Mouse (Mus musculus) CH12.LX (cell line): ENCODE data around the gene Bicdl2. TPM values are rescaled to one million over a fixed set of nuclear protein-coding genes. Genes with fewer than 3 reads are reported as not detected.

ENCODE experiments used
- DNase-seq: peaks from one replicate; pipeline ENCODE4 v3.0.0-alpha.2; 2013; ENCODE audit errors: extremely low read depth
- H3K27ac ChIP-seq: 2 replicates; pipeline ENCODE4 v1.5.1; 2012; ENCODE audit warnings: low read depth, mild to moderate bottlenecking, control low read depth, moderate library complexity; ENCODE audit not compliant: insufficient read depth
- H3K27me3 ChIP-seq: replicated peaks from 2 replicates; pipeline ENCODE3; 2012; ENCODE audit warnings: inconsistent platforms
- H3K36me3 ChIP-seq, 2 experiments: replicated peaks in 1 of 2; 2 replicates each; pipeline versions ENCODE3 to v1.6.1; 2012; ENCODE audit warnings: inconsistent platforms in 1 of 2, low read length in 1 of 2, mild to moderate bottlenecking in 1 of 2, mixed read lengths in 1 of 2, moderate library complexity in 1 of 2; ENCODE audit not compliant: control insufficient read depth in 1 of 2, insufficient read depth in 1 of 2
- H3K4me1 ChIP-seq, 2 experiments: 2 replicates each; pipeline ENCODE4 v1.6.1; 2012; ENCODE audit warnings: inconsistent platforms in 1 of 2, moderate library complexity in 1 of 2; ENCODE audit not compliant: insufficient read depth in 2 of 2, control insufficient read depth in 1 of 2
- H3K4me2 ChIP-seq: 2 replicates; pipeline ENCODE4 v1.6.1; 2012; ENCODE audit warnings: low read depth, mild to moderate bottlenecking, control low read depth; ENCODE audit not compliant: poor library complexity, insufficient read depth, severe bottlenecking
- H3K4me3 ChIP-seq, 3 experiments: fragments of 150-350 bp in 1 of 3; sonication (generic) in 1 of 3; replicated peaks in 1 of 3; 2 replicates each; pipeline versions ENCODE3 to v1.5.1; 2011 to 2012; ENCODE audit warnings: low read depth in 2 of 3, low read length in 2 of 3, mild to moderate bottlenecking in 2 of 3, moderate library complexity in 2 of 3, control low read depth in 1 of 3, improper control_type of control experiment in 1 of 3, inconsistent platforms in 1 of 3, mixed read lengths in 1 of 3; ENCODE audit not compliant: poor library complexity in 1 of 3
- H3K79me2 ChIP-seq: replicated peaks from 2 replicates; pipeline ENCODE4 v1.6.1; 2012; ENCODE audit warnings: mild to moderate bottlenecking, moderate library complexity; ENCODE audit not compliant: control insufficient read depth, poor library complexity, insufficient read depth, severe bottlenecking; ENCODE audit errors: extremely low read depth
- H3K9ac ChIP-seq: 2 replicates; pipeline ENCODE4 v1.6.1; 2012; ENCODE audit warnings: low read depth, mild to moderate bottlenecking, control low read depth, moderate library complexity; ENCODE audit not compliant: insufficient read depth
- H3K9me3 ChIP-seq: replicated peaks from 2 replicates; pipeline ENCODE3; 2012; ENCODE audit warnings: low read length, inconsistent platforms, mixed read lengths
- BHLHE40 ChIP-seq: IDR thresholded peaks from 2 replicates; pipeline ENCODE4 v1.6.1; 2011; ENCODE audit warnings: mild to moderate bottlenecking, low read depth, low read length, improper control_type of control experiment
- CHD1 ChIP-seq: IDR thresholded peaks from 2 replicates; pipeline ENCODE4 v1.6.1; 2012; ENCODE audit warnings: low read depth, low read length, improper control_type of control experiment, inconsistent platforms
- E2F4 ChIP-seq: IDR thresholded peaks from 2 replicates; pipeline ENCODE4 v1.6.1; 2011; ENCODE audit warnings: low read depth, low read length, improper control_type of control experiment; ENCODE audit not compliant: insufficient replicate concordance
- ELF1 ChIP-seq: IDR thresholded peaks from 2 replicates; pipeline ENCODE4 v1.6.1; 2014; ENCODE audit warnings: low read depth, mild to moderate bottlenecking, inconsistent platforms, low read length, improper control_type of control experiment
- EP300 ChIP-seq: IDR thresholded peaks from 2 replicates; pipeline ENCODE4 v1.6.1; 2011; ENCODE audit warnings: low read length, improper control_type of control experiment
- HCFC1 ChIP-seq: IDR thresholded peaks from 2 replicates; pipeline ENCODE4 v1.6.1; 2012; ENCODE audit warnings: low read depth, mild to moderate bottlenecking, inconsistent platforms, low read length, improper control_type of control experiment
- IRF4 ChIP-seq: IDR thresholded peaks from 2 replicates; pipeline ENCODE4 v1.6.1; 2014; ENCODE audit warnings: low read depth, mild to moderate bottlenecking, inconsistent platforms, low read length, improper control_type of control experiment
- JUN ChIP-seq: IDR thresholded peaks from 2 replicates; pipeline ENCODE4 v1.6.1; 2011; ENCODE audit warnings: low read depth, mild to moderate bottlenecking, low read length, improper control_type of control experiment, moderate library complexity; ENCODE audit not compliant: insufficient read depth
- MAX ChIP-seq: IDR thresholded peaks from 2 replicates; pipeline ENCODE4 v1.6.1; 2011; ENCODE audit warnings: low read length, improper control_type of control experiment
- MAZ ChIP-seq: IDR thresholded peaks from 2 replicates; pipeline ENCODE4 v1.6.1; 2012; ENCODE audit warnings: low read depth, mild to moderate bottlenecking, inconsistent platforms, low read length, improper control_type of control experiment, moderate library complexity
- MYC ChIP-seq: IDR thresholded peaks from 2 replicates; pipeline ENCODE4 v1.6.1; 2011; ENCODE audit warnings: low read depth, mild to moderate bottlenecking, improper control_type of control experiment, low read length
- NELFE ChIP-seq: IDR thresholded peaks from 2 replicates; pipeline ENCODE4 v1.6.1; 2011; ENCODE audit warnings: low read depth, low read length, improper control_type of control experiment
- NRF1 ChIP-seq: IDR thresholded peaks from 2 replicates; pipeline ENCODE4 v1.6.1; 2014; ENCODE audit warnings: low read depth, mild to moderate bottlenecking, inconsistent platforms, low read length, improper control_type of control experiment, moderate library complexity
- POLR2AphosphoS2 ChIP-seq: IDR thresholded peaks from 2 replicates; pipeline ENCODE4 v1.6.1; 2011; ENCODE audit warnings: low read depth, low read length, improper control_type of control experiment
- RAD21 ChIP-seq: IDR thresholded peaks from 2 replicates; pipeline ENCODE4 v1.6.1; 2011; ENCODE audit warnings: low read depth, mild to moderate bottlenecking, low read length, improper control_type of control experiment, moderate library complexity
- SIN3A ChIP-seq: IDR thresholded peaks from 2 replicates; pipeline ENCODE4 v1.6.1; 2012; ENCODE audit warnings: low read length, improper control_type of control experiment, inconsistent platforms
- SMC3 ChIP-seq: IDR thresholded peaks from 2 replicates; pipeline ENCODE4 v1.6.1; 2011; ENCODE audit warnings: low read depth, low read length, improper control_type of control experiment
- TCF12 ChIP-seq: IDR thresholded peaks from 2 replicates; pipeline ENCODE4 v1.6.1; 2014; ENCODE audit warnings: low read depth, mild to moderate bottlenecking, inconsistent platforms, low read length, improper control_type of control experiment
- USF1 ChIP-seq: IDR thresholded peaks from 2 replicates; pipeline ENCODE4 v1.6.1; 2014; ENCODE audit warnings: low read depth, mild to moderate bottlenecking, inconsistent platforms, low read length, improper control_type of control experiment
- USF2 ChIP-seq: conservative IDR thresholded peaks from 2 replicates; pipeline ENCODE4 v1.6.1; 2011; ENCODE audit warnings: low read depth, low read length, improper control_type of control experiment
- ZC3H11A ChIP-seq: IDR thresholded peaks from 2 replicates; pipeline ENCODE4 v1.6.1; 2012; ENCODE audit warnings: low read depth, mild to moderate bottlenecking, inconsistent platforms, low read length, improper control_type of control experiment
- ZKSCAN1 ChIP-seq: IDR thresholded peaks from 2 replicates; pipeline ENCODE4 v1.6.1; 2012; ENCODE audit warnings: low read depth, inconsistent platforms, low read length, improper control_type of control experiment, borderline replicate concordance
- dilution Hi-C: fragments of 300-500 bp; cut with MboI; formaldehyde crosslinking; loops from 2 replicates; pipeline ENCODE4 v1.14.3; 2020; ENCODE audit warnings: low sequenced_read_pairs; ENCODE audit not compliant: extremely low pct_unique_long_range_greater_than_20kb, extremely low pct_ligation_motif_present
- in situ Hi-C: fragments of 300-500 bp; cut with MboI; formaldehyde crosslinking; loops from 3 replicates; pipeline ENCODE4 v1.14.3; 2019; ENCODE audit warnings: low sequenced_read_pairs, low pct_ligation_motif_present, low pct_unique_long_range_greater_than_20kb, mixed read lengths
- polyA plus RNA-seq: library from polyadenylated mRNA; unstranded; fragments of >175 nt; gene quantifications from 2 replicates; pipeline ENCODE4 v1.2.1, GENCODE M21; 2012; ENCODE audit warnings: low read depth; ENCODE audit not compliant: insufficient read length
- total RNA-seq, 2 experiments: library from RNA; depleted of rRNA; stranded (reverse); fragments of 300-350 nt in 1 of 2; fragments of >200 nt in 1 of 2; gene quantifications; 2 replicates each; pipeline ENCODE4 v1.2.3; 2012 to 2014

The Bicdl2 gene
- total and polyA plus RNA-seq, 3 experiments, result not detected

GRCm38 (mm10) chr17:23679127-23679835 lies 19.0 kb downstream of the Bicdl2 start, which contains the start of gene Cldn6:
Gene Cldn6, plus strand, starts transcription at chr17:23679249.
- Histone ChIP-seq H3K36me3 (no peaks in the 10 kb centered on the region), H3K4me1 (peaks cover 18 to 41% of the 10 kb centered on the region in 2 experiments), H3K27me3 (peaks cover 75% of the 10 kb centered on the region), H3K79me2 (no peaks in the 10 kb centered on the region), H3K4me2 (no peak within 1 kb of the TSS; the same call in 1 of the 2 replicates), H3K9me3 (no peaks in the 10 kb centered on the region), H3K27ac (no peak within 1 kb of the TSS), H3K9ac (no peak within 1 kb of the TSS), H3K4me3 (no peak within 1 kb of the TSS)
- TF ChIP-seq SMC3 (no peak), NELFE (no peak), MAZ (no peak), NRF1 (no peak), BHLHE40 (no peak), IRF4 (no peak), USF2 (no peak), SIN3A (no peak), ZC3H11A (no peak)
- in situ Hi-C loops (loop anchor here (10.0 kb wide), 1 partner anchor 46 kb away; the partner anchor contains the start of genes 1520401A03Rik and Pkmyt1), dilution Hi-C loops (no loop called here)
- DNase-seq, result no peak

DNA sequence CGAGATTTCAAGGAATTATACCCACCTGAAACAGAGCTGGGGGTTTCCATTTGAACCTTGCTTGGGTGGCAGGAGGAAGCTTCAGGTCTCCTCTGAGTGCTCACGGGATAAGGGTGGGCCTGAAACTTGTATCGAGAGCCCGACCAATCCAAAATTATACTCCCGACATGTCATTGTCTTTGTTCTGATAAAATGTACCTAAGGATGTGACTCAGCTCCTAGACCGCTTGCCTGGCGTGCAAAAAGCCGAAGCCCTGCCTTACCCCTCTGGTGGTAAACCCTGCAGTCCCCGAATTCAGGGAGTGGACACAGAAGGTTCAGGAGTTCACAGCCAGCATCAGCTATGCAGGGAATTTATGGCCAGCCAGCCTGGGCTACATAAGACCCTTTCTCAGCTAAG lies 20.0 kb downstream of the Bicdl2 start:
- TF ChIP-seq NELFE, result no peak
- no peak for TF ChIP-seq BHLHE40
- no peak for TF ChIP-seq HCFC1
- no peak for TF ChIP-seq E2F4
- TF ChIP-seq MAX, result no peak
- no peak for TF ChIP-seq USF2
- no peak for TF ChIP-seq SMC3
- no peak for TF ChIP-seq MAZ
- TF ChIP-seq CHD1, result no peak
- TF ChIP-seq ZKSCAN1, result no peak
- no peak for TF ChIP-seq JUN
- no peak for TF ChIP-seq MYC
- TF ChIP-seq TCF12, result no peak
- no peak for TF ChIP-seq ELF1
- no peak for TF ChIP-seq EP300
- TF ChIP-seq POLR2AphosphoS2, result no peak
- TF ChIP-seq USF1, result no peak
- no peak for TF ChIP-seq RAD21
- TF ChIP-seq SIN3A, result no peak
- TF ChIP-seq IRF4, result no peak
- H3K4me3 ChIP-seq, result no peak overlapping the region
- H3K9me3 ChIP-seq, result no peaks in the 10 kb centered on the region

More for the DNA sequence above, 20.0 kb downstream of the Bicdl2 start:
- Histone ChIP-seq H3K4me1 (peaks cover 18 to 35% of the 10 kb centered on the region in 2 experiments), H3K36me3 (no peaks in the 10 kb centered on the region), H3K9ac (no peak overlapping the region), H3K27ac (no peak overlapping the region), H3K79me2 (no peaks in the 10 kb centered on the region), H3K4me2 (no peak overlapping the region), H3K27me3 (peaks cover 85% of the 10 kb centered on the region)
- dilution Hi-C loops, result no loop called here
- in situ Hi-C loops, result no loop called here
- no peak for DNase-seq
